Mouse (Mus musculus) bone marrow, adult 2 months (tissue): ENCODE measurements at regions not wholly inside any gene's neighbourhood (a gene's known extent, or its start where the extent isn't known, plus 50 kb on each side); places are given as distances from the start of the nearest gene placed in this dataset.
"Not testable (repeated sequence)": the region's sequence is repeated elsewhere in the genome, so short reads cannot be mapped to it uniquely, and the experiment has no call there.

Experiments
- CTCF ChIP-seq: fragments of 200-500 bp; IDR thresholded peaks from 2 replicates; pipeline ENCODE4 v1.5.1; 2011; ENCODE audit warnings: low read length, control low read depth; ENCODE audit not compliant: control insufficient read depth, insufficient read depth
- POLR2A ChIP-seq: fragments of 200-500 bp; IDR thresholded peaks from 2 replicates; pipeline ENCODE4 v1.6.1; 2011; ENCODE audit warnings: low read depth, mild to moderate bottlenecking, control low read depth, low read length, borderline replicate concordance; ENCODE audit not compliant: control insufficient read depth

- TF ChIP-seq POLR2A, CTCF: not testable (repeated sequence)
Observed at GRCm38 (mm10) chr14:73441206-73441950, 56.3 kb upstream of the Itm2b start.
